Mouse (Mus musculus): ENCODE measurements around the gene Camsap1.

Camsap1 gene

DNA sequence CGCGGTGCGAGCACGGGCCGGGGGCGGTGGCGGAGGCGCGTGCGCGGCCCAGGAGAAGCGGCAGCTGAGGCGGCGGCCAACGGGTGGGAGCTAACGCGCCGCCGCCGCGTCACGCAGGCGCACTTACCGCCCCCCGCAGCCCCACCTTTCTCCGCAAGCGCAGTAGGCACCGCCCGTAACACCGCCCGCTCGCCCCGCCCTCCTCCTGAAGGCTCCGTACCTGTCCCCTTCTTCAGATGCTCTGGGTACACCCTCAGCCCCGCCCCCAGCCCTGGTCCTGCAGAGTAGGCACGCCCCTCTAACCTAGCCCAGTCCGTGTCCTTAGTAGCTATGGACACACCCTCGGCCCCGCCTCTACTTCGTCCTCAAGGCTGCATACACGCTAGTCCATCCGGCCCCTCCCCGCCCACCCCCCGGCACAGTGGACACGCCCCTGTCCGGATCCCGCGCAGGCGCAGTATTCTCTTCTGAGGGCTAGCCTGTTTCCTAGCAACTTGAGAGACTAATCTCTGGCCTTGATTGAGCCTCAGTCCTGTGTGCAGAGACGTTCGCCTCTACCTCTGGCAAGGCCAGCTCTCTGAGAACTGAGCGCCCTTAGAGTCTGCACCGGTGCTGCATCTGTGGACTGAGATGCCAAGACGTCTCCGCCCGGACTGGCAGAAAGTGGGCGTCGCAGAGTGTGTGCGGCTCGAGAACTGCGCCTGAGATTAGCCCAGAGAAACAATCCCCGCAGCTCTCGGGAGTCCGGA is at the start of gene Camsap1:
TSS of gene Camsap1 (minus strand) at position 124 of the 749 bp plus-strand sequence.
- peak; percentile 99 for DNase-seq (ENCODE audit: low read depth, low spot score)

DNA sequence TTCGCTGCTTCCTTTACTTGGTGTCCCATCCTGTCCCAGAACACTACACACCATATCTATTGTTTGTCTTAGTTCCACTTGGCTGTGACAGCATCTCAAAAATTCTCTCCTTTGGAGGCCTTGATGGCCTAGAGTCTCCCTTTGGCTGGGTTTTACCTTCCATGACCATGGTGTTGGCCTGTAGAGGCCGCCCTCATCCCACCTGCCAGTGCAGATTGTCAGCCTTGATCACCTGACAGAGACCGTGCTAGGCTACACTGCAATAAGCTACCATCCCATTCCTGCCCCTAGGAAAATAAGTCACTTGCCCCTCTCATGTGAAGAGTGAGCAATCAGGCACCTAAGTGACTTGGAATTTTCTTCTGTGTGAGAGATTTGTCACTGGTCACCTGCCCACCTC is 47.2 kb upstream of the Camsap1 start:
- DNase-seq (ENCODE audit: low read depth, low spot score): peak; percentile 22

DNA sequence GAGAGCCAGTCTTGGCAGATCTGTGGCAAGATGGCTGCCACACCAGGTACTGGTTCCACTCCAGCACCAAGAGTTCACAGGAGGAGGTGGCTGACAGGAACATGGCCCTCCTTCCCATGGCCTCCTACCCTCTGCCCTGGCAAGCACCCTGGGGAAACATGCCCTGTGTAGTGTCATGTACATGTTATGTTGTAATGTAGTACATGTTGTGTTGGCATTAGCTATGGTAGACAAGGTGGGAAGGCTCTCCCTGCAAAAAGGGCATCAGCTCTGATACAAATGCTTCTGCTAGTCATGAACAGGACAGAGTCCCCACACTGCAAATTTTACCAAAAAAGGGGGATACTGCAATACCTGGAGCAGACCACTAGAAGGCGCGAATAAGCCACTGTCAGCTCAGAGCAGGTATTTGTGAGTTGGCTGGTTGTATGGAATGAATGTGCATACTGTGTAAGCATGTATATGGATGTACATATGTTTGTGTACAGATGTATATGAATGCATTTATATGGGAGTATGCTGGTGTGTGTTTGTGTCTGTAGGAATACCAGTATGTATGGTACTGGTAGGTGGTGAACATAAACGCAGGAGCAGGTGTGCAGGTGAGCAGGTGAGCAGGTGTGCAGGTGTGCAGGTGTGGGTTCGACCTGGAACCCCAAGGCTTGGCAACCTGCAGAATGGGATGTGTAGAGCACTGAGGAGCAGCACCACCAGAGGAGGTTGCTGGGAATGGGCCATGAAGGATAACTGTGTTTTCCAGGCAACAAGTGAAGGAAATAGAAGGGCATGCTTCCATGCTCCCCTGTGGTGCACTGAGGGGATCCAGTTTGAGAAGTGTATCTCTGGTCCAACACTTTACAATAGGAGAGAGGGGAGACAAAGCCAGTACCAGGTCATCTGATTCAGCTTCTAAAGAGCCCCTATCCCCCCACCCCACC is 41.3 kb upstream of the Camsap1 start:
- DNase-seq (ENCODE audit: low read depth, low spot score): peak; percentile 63

DNA sequence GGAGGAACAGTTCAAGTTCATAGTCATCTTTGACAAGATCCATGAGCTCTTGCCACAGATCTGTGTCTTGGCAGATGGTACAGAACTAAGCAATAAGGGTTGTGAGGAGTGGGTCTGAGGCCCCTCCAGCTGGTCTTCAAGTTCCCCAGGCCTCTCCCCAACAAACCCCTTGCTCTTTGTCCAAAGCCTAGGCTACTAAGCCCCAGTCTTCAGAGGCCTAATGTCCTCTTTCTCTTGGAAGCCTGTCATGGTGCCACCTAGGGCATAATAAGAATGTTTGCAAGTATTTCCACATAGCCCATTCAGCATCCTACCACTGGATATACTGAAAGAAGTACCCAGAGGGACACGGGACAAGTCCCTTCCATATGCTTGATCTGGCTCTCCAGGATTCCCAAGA is 39.5 kb upstream of the Camsap1 start:
- peak; percentile 5 for DNase-seq (ENCODE audit: low read depth, low spot score)

DNA sequence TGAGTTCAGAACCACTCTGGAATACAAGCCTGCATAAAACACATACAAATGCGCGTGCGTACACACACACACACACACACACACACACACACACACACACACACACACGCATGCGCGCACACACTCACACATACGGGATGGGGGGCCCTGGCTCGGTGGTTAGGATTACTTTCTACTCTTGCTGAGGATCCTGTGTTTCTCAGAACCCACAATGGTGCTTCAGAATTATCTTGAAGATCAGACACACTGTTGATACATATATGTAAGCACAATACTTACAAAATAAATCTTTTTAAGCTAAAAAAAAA is 39.1 kb upstream of the Camsap1 start:
- no peak for DNase-seq (ENCODE audit: low read depth, low spot score)

DNA sequence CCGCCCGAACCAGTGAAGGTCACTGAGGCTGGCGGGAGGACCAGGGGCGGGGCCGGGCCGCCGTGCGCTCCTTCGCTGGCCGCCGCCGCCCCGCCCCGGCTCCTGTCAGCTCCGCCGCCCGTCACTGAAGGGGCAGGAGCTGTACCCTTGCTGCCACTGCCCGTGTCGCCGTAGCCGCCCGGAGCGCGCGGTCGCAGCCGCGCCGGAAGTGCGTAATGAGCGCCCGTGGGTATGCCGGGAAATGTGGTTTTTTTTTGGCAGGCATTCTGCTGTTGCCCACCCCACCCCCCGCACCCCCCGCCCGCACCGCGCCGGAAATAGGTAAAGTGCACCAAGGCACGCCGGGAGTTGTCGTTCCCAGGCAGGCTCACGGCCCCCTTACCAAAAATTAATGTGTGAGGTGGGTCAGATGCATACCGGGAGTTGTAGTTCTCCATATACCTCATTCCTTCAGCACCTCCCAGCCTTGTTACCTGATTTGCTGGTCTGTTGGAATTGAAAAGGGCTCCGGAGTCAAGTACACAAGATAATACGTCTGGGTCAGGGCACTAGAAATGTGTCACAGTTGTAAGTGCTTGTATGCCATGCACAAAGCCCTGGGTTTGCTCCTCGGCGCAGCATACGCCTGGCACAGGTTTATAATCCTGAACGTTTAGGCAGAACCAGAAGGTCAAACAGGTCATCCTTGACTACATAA is 38.6 kb upstream of the Camsap1 start, which contains the start of gene Ubac1:
TSS of gene Ubac1 (minus strand) at position 187 of the 697 bp plus-strand sequence.
- DNase-seq (ENCODE audit: low read depth, low spot score): peak; percentile 93

DNA sequence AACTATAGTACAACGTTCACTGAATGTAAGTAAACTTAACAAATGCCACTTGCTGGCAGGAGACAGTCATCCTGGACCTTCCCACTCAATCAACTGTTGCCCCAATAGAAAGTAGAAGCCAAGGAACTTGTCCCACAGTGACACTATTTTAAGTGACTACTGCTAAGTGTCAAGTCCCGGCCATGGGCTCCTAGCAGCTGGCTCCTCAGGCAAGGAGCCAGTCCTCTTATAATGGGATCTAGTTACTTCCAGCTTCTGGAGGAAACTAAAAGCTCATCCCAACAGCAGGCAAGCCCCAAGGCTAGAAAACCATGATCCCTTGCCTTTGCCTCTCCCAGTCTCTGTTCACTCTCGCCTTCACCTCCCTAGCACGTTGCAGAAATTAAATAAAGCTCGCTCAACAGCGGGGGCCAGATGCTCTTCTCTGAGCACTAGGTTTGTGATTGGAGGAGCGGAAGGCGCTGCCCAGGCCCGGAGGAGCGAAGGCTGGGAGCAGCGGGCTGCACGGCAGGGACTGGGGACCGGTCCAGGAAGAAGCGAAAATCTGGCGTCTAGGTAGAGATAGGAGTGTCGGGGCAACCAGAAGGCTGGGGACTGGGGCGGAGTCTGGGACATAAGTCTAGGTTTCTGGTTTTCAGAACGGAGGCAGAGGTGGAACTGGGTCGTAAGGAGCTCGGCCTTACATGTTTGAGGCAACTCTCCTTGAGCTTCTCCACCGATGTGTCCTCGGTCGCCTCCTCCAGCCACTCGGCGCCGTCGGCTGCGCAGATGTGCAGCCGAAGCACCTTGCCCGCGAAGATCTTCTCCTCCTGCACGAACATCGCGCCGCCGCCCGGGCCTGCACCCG is 37.9 kb upstream of the Camsap1 start:
- peak; percentile 6 for DNase-seq (ENCODE audit: low read depth, low spot score)

DNA sequence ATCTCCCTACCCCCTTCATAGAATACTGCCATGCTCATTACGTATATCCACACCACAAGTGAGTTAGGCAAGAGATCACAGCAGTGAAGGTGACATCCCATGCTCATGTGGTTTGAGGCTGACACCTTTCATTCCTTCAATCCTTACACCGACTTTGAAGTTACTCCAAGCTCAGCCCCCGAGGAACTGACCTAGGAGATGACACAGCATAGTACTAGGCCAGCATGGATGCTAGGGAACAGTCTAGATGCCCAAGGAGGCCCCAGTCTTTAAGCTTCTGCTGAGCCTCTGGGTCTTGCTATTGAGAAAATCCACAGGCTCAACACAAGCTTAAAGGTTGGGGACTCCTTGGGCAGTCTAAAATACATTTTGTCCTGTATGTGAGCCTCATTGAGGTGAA is 36.8 kb upstream of the Camsap1 start:
- no peak for DNase-seq (ENCODE audit: low read depth, low spot score)

DNA sequence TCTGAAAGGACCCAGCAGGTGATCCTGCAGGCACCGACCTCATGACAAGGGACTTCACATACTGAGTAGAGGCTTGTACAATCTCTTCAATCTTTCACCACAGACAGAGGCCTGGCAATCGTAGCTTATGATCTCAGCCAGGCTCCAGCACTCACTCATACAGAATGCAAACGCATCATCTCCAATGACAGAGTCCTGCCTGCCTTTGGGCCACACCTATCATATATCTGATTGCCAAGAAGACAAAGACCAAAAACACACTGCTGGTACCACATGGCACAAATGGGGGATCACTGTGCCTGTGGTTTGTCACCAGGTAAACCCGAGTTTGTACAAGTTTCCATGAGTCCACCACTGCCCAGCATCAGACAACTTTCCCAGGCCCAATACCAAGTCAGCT is 34.2 kb upstream of the Camsap1 start:
- DNase-seq (ENCODE audit: low read depth, low spot score): no peak

DNA sequence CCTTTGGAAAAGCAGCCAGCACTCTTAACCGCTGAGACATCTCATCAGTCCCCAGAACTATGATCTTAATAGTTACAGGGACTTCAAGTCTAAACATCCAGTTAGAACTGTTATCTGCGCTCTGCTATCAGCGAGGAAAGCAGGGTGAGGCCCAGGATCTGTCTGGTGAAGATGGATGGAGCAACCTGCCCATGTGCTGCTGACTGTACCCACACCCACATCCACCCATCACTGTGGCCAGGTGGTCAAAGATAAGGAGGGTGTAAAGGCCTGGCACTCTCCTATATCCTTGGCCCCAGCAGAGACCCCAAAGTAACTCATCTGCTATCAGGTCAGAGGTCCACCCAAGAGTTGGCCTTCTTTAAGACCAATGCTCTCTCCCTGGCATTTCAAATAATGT is 30.6 kb upstream of the Camsap1 start:
- DNase-seq (ENCODE audit: low read depth, low spot score): no peak

DNA sequence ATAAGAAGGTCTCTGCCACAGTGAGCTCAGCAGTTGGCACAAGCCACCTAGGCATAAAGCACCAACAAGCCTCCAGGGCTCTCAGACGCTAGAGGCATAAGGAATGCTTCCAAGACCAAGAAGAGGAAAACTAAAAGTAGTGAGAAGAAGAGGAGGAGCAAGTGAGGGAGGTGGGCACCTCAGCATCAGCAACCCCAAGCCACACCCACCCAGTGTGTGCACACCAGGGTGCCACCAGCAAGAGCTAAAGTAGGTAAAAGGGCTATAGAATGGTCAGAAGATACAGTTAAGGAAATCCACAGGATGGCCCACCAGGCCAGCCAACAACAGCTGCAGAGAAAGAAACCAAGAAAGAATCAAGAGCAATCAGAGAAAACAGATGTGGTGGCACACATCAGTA is 28.3 kb upstream of the Camsap1 start:
- DNase-seq (ENCODE audit: low read depth, low spot score): no peak

DNA sequence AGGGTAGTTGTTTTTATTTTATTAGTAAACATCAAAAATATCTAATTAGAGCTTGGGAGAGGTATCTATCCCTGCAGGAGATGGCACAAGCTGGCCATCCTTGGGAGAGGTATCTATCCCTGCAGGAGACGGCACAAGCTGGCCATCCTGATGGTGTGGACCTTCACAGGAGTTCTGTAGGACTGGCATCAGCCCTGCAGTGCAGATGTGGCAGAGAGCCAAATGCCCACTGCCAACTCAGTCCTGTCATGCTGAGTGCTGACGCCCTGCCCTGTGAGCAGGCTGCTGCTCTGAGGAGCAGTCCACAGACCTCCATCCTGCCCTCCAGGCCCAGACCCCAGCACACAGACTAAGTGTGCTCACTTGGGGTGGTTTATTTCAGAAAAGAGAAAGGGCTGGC is 18.9 kb upstream of the Camsap1 start:
- DNase-seq (ENCODE audit: low read depth, low spot score): no peak

DNA sequence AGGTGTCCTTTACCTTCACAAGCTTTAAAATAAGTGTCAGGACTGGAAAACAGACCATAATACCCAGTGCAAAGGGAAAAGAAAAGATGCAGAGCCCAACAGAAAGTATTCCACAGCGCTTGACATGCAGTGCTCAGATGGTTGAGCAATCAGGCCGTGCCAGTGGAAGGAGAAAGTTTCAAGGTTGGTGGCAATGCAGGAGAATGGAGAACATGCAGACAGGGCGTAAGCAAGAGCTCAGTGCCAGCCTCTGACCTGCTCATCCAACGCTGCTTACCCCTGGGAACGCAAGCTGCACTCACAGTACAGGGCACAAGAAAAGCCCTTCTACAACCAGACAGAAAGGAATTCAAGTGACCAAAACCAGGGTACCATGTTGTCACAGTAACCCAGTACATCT is 18.1 kb upstream of the Camsap1 start:
- DNase-seq (ENCODE audit: low read depth, low spot score): no peak

DNA sequence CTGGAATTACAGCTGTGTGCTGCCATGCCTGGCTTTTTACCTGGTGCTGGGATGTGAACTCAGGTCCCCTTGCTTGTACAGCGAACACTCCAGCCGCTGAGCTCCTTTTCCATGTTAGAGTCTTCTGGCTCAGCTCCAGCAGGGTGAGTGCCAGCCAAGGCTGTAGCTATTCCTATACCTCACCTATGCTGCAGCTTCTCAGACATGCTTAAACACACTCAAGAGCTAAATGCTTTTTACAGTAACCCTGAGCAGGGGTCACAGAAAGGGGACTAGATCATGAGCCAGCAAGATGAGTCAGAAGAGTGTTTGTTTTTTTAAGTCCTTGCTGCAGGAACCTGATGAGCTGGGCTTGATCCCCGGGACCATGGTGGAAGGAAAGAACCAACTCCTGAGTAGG is 14.6 kb upstream of the Camsap1 start:
- no peak for DNase-seq (ENCODE audit: low read depth, low spot score)

DNA sequence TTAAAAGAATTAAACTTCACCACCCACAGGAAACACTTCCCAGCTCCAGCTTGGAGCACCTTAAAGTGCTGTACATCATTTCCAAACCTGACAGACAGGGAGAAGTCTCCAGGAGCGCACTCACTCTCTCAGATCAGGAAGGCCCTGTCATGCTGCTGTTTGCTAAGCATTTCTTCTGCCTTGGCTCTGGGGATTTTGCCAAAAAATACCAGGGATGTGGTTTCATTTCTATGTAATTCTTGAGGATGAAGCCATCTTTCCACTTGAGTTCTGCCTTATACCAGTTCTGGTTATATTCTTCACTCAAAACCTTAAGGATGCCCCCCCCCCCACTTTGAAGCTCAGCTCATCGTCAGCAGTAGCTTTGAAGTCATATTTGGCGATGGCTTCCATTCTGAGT is 11.7 kb upstream of the Camsap1 start:
- no peak for DNase-seq (ENCODE audit: low read depth, low spot score)

DNA sequence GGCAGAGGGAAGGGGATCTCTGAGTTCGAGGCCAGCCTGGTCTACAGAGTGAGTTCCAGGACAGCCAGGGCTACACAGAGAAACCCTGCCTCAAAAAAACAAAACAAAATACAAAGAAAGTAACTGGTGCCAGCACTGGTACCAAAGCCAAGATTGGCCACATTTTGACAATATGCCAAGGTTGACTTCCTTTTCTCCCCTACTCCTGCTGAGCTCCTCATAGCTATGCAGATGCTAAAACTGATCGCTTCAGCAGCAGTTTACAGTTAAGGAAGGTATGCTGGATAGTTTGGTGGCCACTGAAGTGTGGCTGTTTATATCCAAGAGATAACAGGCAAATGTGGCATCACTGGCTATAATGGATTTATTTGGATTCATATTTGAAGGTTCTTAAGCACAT is 9.2 kb upstream of the Camsap1 start:
- no peak for DNase-seq (ENCODE audit: low read depth, low spot score)

DNA sequence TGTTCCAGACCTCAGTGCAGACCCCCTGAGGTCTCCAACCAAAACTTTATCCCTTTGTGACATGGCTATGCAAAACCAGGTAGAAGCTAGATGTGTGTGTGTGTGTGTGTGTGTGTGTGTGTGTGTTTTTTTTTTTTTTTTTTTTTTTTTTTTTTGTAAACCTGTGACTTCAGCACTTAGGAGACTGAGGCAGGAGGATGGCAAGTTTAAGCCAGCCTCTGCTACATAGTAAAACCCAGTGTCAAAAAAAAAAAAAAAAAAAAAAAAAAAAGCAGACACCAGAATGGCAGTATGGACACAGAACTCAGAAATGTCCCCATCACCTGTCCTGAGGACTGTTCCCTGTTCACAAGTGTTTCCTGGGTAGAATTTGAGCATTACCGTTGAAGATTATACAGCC is 6.6 kb upstream of the Camsap1 start:
- no peak for DNase-seq (ENCODE audit: low read depth, low spot score)

DNA sequence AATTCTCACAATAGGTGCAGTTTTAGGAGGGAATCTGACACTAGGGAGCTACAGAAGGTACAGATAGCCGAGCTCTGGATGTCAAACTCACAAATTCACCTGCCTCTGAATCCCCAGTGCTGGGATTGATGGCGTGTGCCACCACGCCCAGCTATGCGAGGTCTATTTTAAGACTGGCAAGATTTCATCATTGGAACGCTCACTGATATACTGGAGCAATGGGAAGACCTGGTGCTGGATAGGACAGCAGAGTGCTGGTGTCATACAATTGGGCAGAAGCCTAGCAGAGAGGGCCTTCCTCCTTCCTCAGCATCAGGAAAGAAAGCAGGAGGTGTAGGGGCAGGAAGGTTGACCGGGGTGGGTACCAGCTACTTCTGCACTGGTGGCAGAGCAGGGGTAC is 4.7 kb upstream of the Camsap1 start:
- DNase-seq (ENCODE audit: low read depth, low spot score): no peak

DNA sequence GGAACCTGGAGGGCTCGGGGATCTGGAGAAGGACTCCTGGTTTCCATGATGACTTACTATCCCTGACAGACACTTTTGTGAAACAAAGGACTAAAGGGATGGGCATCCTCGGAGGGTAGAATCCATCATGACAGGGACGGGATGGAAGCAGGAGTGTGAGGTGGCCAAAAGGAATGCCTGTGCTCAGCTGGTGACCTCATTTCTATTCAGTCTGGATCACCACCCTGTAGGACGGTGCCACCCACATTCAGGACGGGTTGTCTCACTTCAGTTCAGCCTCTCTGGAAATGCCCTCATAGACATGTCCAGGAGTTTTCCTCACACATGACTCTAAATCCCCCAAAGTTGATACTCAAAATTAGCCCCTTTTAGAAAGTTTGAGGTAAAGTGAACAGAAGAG is 3.5 kb upstream of the Camsap1 start:
- DNase-seq (ENCODE audit: low read depth, low spot score): no peak

DNA sequence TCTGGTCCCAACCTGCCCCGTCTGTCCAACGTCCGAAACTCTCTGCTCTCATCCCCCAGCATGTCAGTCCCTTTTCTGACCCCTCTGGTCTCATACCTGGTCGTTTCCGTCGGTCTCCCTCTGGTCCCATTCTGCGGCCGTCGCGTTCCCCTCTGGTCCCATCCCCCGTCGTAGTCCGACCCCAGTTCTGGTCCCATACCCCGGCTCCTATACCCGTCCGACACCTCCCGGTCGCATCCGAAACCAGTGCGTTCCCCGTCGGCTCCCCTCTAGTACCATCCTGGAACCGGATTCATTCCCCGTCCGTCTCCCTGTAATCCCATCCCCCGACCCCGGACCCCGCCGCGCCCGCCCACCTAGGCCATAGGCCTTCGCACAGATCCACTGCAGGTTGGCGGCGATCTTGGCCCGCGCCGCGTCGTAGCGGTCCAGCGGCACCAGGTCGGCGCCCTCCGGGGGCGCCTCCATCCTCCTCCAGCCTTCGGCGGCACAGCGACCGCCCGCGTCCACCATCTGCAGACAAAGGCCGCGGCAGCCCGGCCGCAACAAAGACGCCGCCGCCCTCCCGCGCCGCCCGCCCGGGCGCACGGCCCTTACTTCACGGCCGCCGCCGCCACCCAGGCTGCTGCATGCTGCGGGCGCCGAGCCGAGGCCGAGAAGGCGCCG is 523 bp downstream of the Camsap1 start:
- DNase-seq (ENCODE audit: low read depth, low spot score): peak; percentile 45

DNA sequence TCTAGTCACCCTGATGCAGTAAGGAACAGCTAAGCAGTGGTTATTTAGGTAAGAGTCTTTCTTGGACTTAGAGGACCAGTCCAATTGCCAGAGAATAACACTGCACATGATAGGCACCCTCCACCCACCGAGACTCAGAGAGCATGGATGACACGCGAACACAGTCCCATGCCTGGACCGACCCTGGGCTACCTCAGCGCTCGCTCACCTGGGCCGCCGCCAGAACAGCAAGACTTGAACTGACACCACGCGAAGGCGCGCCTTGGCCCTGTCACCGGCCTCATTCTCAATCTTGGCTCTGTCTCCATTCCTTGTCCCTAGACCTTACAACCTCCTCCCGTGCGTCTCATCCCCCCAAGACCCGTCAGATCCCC is 1.0 kb downstream of the Camsap1 start:
- peak; percentile 51 for DNase-seq (ENCODE audit: low read depth, low spot score)
